Mouse (Mus musculus) left cerebral cortex, postnatal 10 days (tissue): ENCODE results near the gene Fyb2. TPM values are rescaled to one million over a fixed set of nuclear protein-coding genes. Genes with fewer than 3 reads are reported as not detected.

Experiments
- total RNA-seq, 2 experiments: library from RNA; stranded (reverse); gene quantifications; 2 replicates each; pipeline ENCODE4 v1.2.3; 2021

Gene Fyb2
- total RNA-seq, 2 experiments from 2014 or later = 1.8 to 2.1 TPM

Other genes starting within 250 kb of the Fyb2 start
- under 1 TPM; 0.26 to 0.54 TPM for gene C8b, start 147.1 kb upstream of the Fyb2 start, total RNA-seq
- not detected for gene Gm17662, start 56.1 kb upstream of the Fyb2 start, total RNA-seq
- under 1 TPM; 0.10 to 0.17 TPM for gene C8a, start 37.1 kb upstream of the Fyb2 start, total RNA-seq
- gene Prkaa2, start 196.4 kb downstream of the Fyb2 start, total RNA-seq = 10 to 100 TPM; 33.1 to 36.4 TPM
- gene Plpp3, start 243.9 kb downstream of the Fyb2 start, total RNA-seq = 100 to 1,000 TPM; 110 to 114 TPM